Comparison of ENCODE assay signal across 8 mouse cellular contexts in genomic region chr4:106907701-106908425, GRCm38 (mm10). TPM values are rescaled to one million over a fixed set of nuclear protein-coding genes. Genes with fewer than 3 reads are reported as not detected.
DNase-seq lines count a peak whose midpoint lies in the region; ATAC-seq and TF ChIP-seq lines count a peak whose summit lies in the region.

No protein-coding gene starts in this region.

- H3K4me2 ChIP-seq in midbrain, postnatal 0 days (ENCODE audit: low read depth, low read length, poor library complexity, severe bottlenecking) = no peak overlapping the region
- peak overlapping the region; percentile 3; the same call in 1 of the 2 replicates for H3K4me2 ChIP-seq in hindbrain, embryonic 16.5 days (ENCODE audit: low read length)
- H3K4me2 ChIP-seq in liver, embryonic 14.5 days (ENCODE audit: low read depth) = peak overlapping the region; percentile 76
- H3K4me2 ChIP-seq in neural tube, embryonic 14.5 days (ENCODE audit: low read depth, low read length) = peak overlapping the region; percentile 5; the same call in 1 of the 2 replicates

- TF ChIP-seq EP300 in liver, embryonic 14.5 days (IDR thresholded peaks at IDR 0.05; ENCODE audit: low read depth) = no peak

- no peaks in the 10 kb centered on the region for H3K9me3 ChIP-seq in midbrain, embryonic 10.5 days (replicated peaks)
- H3K9me3 ChIP-seq in midbrain, postnatal 0 days (ENCODE audit: low read length) = no peaks in the 10 kb centered on the region
- H3K9me3 ChIP-seq in hindbrain, embryonic 16.5 days (ENCODE audit: control insufficient read depth, low read length) = no peaks in the 10 kb centered on the region
- no peaks in the 10 kb centered on the region for H3K9me3 ChIP-seq in liver, embryonic 14.5 days (ENCODE audit: control insufficient read depth, low read length)
- no peaks in the 10 kb centered on the region for H3K9me3 ChIP-seq in neural tube, embryonic 14.5 days (ENCODE audit: control insufficient read depth, low read length)

- peak; percentile 53 for DNase-seq in midbrain, embryonic 10.5 days (ENCODE audit: low spot score)
- no peak for DNase-seq in midbrain, postnatal 0 days (ENCODE audit: low spot score)
- DNase-seq in gastrocnemius, postnatal 14 days = peak; percentile 82
- DNase-seq in liver, embryonic 14.5 days (ENCODE audit: low read depth in 3 of 3, low spot score in 3 of 3) = no peak
- DNase-seq in spleen, postnatal 14 days (ENCODE audit: low spot score in 2 of 2) = no peak

- H3K36me3 ChIP-seq in midbrain, embryonic 10.5 days = peaks cover under 1% of the 10 kb centered on the region
- no peaks in the 10 kb centered on the region for H3K36me3 ChIP-seq in midbrain, postnatal 0 days (ENCODE audit: insufficient read depth, low read length)
- no peaks in the 10 kb centered on the region for H3K36me3 ChIP-seq in hindbrain, embryonic 16.5 days (ENCODE audit: control insufficient read depth, insufficient read depth, low read length)
- peaks cover 1% of the 10 kb centered on the region for H3K36me3 ChIP-seq in liver, embryonic 14.5 days (replicated peaks; ENCODE audit: control insufficient read depth, insufficient read depth, low read depth)
- H3K36me3 ChIP-seq in neural tube, embryonic 14.5 days (ENCODE audit: control insufficient read depth, insufficient read depth, low read length) = no peaks in the 10 kb centered on the region

- no peak for ATAC-seq in midbrain, postnatal 0 days (ENCODE audit: low FRiP score)
- ATAC-seq in hindbrain, embryonic 16.5 days = no peak
- ATAC-seq in liver, embryonic 14.5 days (ENCODE audit: insufficient read depth) = peak; percentile 10; the same call in 1 of the 2 replicates
- ATAC-seq in neural tube, embryonic 14.5 days (ENCODE audit: low read depth) = no peak
- no peak for ATAC-seq in activated CD4-positive, CD25-positive, alpha-beta regulatory T cell, adult 4 months

- peak overlapping the region; percentile 35 for H3K4me3 ChIP-seq in midbrain, embryonic 10.5 days
- H3K4me3 ChIP-seq in midbrain, postnatal 0 days (ENCODE audit: low read depth, low read length) = no peak overlapping the region
- no peak overlapping the region for H3K4me3 ChIP-seq in hindbrain, embryonic 16.5 days (ENCODE audit: low read length)
- peak overlapping the region in 1 of 2 experiments; percentile 100; a peak in 3 of 4 replicates for H3K4me3 ChIP-seq in liver, embryonic 14.5 days (ENCODE audit: insufficient read depth in 1 of 2, low read depth in 2 of 2, low read length in 2 of 2)
- H3K4me3 ChIP-seq in neural tube, embryonic 14.5 days (ENCODE audit: low read depth, low read length) = no peak overlapping the region

- no peaks in the 10 kb centered on the region for H3K27me3 ChIP-seq in midbrain, embryonic 10.5 days (ENCODE audit: low read depth, poor library complexity, severe bottlenecking)
- H3K27me3 ChIP-seq in midbrain, postnatal 0 days (ENCODE audit: insufficient read depth, low read length) = no peaks in the 10 kb centered on the region
- no peaks in the 10 kb centered on the region for H3K27me3 ChIP-seq in hindbrain, embryonic 16.5 days (replicated peaks; ENCODE audit: control insufficient read depth, insufficient read depth, low read length)
- H3K27me3 ChIP-seq in liver, embryonic 14.5 days (ENCODE audit: control insufficient read depth, insufficient read depth, low read length) = no peaks in the 10 kb centered on the region
- H3K27me3 ChIP-seq in neural tube, embryonic 14.5 days (ENCODE audit: control insufficient read depth, insufficient read depth, low read length) = no peaks in the 10 kb centered on the region

- peaks cover 46% of the 10 kb centered on the region for H3K4me1 ChIP-seq in midbrain, embryonic 10.5 days
- peaks cover 8% of the 10 kb centered on the region for H3K4me1 ChIP-seq in midbrain, postnatal 0 days (ENCODE audit: insufficient read depth, low read length)
- peaks cover 28% of the 10 kb centered on the region for H3K4me1 ChIP-seq in hindbrain, embryonic 16.5 days (ENCODE audit: control insufficient read depth, insufficient read depth, low read depth, low read length)
- peaks cover 31 to 32% of the 10 kb centered on the region in 2 experiments for H3K4me1 ChIP-seq in liver, embryonic 14.5 days (replicated peaks; ENCODE audit: control insufficient read depth in 2 of 2, insufficient read depth in 2 of 2, low read length in 1 of 2)
- H3K4me1 ChIP-seq in neural tube, embryonic 14.5 days (ENCODE audit: control insufficient read depth, insufficient read depth, low read length) = peaks cover 24% of the 10 kb centered on the region

- H3K9ac ChIP-seq in midbrain, postnatal 0 days (replicated peaks; ENCODE audit: low read length, poor library complexity, severe bottlenecking) = no peak overlapping the region
- peak overlapping the region; percentile 35 for H3K9ac ChIP-seq in hindbrain, embryonic 16.5 days (ENCODE audit: low read depth, low read length)
- H3K9ac ChIP-seq in liver, embryonic 14.5 days (replicated peaks) = peak overlapping the region; percentile 63
- no peak overlapping the region for H3K9ac ChIP-seq in neural tube, embryonic 14.5 days (replicated peaks; ENCODE audit: low read depth, low read length)

- intact Hi-C loops in gastrocnemius, postnatal 14 days (cut with DNase I; ENCODE audit: low total_unique reads) = loop anchor here (2.0 kb wide), 2 partner anchors 59 to 65 kb away; no protein-coding TSS in a partner anchor

- 6% methylated on average over 17 of the region's 17 CpGs for WGBS in midbrain, embryonic 10.5 days
- 20% methylated on average over 17 of the region's 17 CpGs for whole genome bisulfite sequencing in midbrain, postnatal 0 days
- WGBS in hindbrain, embryonic 16.5 days = 20% methylated on average over 17 of the region's 17 CpGs
- WGBS in liver, embryonic 14.5 days (ENCODE audit: insufficient replicate concordance) = 7% methylated on average over 17 of the region's 17 CpGs
- 18% methylated on average over 17 of the region's 17 CpGs for WGBS in neural tube, embryonic 14.5 days

- peak overlapping the region; percentile 99 for H3K27ac ChIP-seq in midbrain, embryonic 10.5 days (replicated peaks)
- no peak overlapping the region for H3K27ac ChIP-seq in midbrain, postnatal 0 days (ENCODE audit: low read depth, low read length)
- no peak overlapping the region for H3K27ac ChIP-seq in hindbrain, embryonic 16.5 days (ENCODE audit: low read depth, low read length)
- H3K27ac ChIP-seq in liver, embryonic 14.5 days = peak overlapping the region; percentile 98
- H3K27ac ChIP-seq in neural tube, embryonic 14.5 days (ENCODE audit: low read depth, low read length) = peak overlapping the region; percentile 99; the same call in 1 of the 2 replicates

- no peak for TF ChIP-seq CTCF in midbrain, postnatal 0 days (IDR thresholded peaks at IDR 0.05)
- no peak for TF ChIP-seq CTCF in liver, embryonic 14.5 days (IDR thresholded peaks at IDR 0.05; ENCODE audit: low read depth)

RNA-seq across cellular contexts. Expression of gene Ssbp3, which starts 2.6 kb away (rescaled TPM):
- polyA plus RNA-seq in midbrain, embryonic 10.5 days (2016; fragmentation: Nextera tagmentation; extraction: Ambion mirVana) = 119 and 136 TPM in 2 replicates
- 172 and 176 TPM in 2 replicates for total RNA-seq in midbrain, postnatal 0 days (2014; rRNA removed)
- 110 and 126 TPM in 2 replicates for polyA plus RNA-seq in midbrain, postnatal 0 days (2015; fragmentation: Nextera tagmentation; extraction: Ambion mirVana)
- total RNA-seq in gastrocnemius, postnatal 14 days (2021) = 10 to 100 TPM; 23.4 to 27.9 TPM
- 82.9 and 115 TPM in 2 replicates for polyA plus RNA-seq in hindbrain, embryonic 16.5 days (2015; fragmentation: Nextera tagmentation; extraction: Ambion mirVana)
- polyA plus RNA-seq in liver, embryonic 14.5 days (2012; rRNA removed) = 48.4 and 52.1 TPM in 2 replicates
- 33.0 and 37.9 TPM in 2 replicates for polyA plus RNA-seq in liver, embryonic 14.5 days (2014; fragmentation: Nextera tagmentation; extraction: Ambion mirVana)
- 106 and 112 TPM in 2 replicates for polyA plus RNA-seq in neural tube, embryonic 14.5 days (2014; fragmentation: Nextera tagmentation; extraction: Ambion mirVana)
- 10 to 100 TPM; 42.9 to 48.0 TPM for polyA plus RNA-seq in activated CD4-positive, CD25-positive, alpha-beta regulatory T cell, adult 4 months (2017; shearing (Covaris generic))

Comparison
In these comparisons a context has a peak if more than half of its experiments do, and no peak if none do; other contexts are left out.
1. DNase-seq: peak in midbrain, embryonic 10.5 days (single experiment) and gastrocnemius, postnatal 14 days (single experiment); none in midbrain, postnatal 0 days (single experiment), liver, embryonic 14.5 days (0 of 3) and spleen, postnatal 14 days (0 of 2).
2. H3K27ac ChIP-seq: peak in midbrain, embryonic 10.5 days (single experiment), liver, embryonic 14.5 days (single experiment) and neural tube, embryonic 14.5 days (single experiment); none in midbrain, postnatal 0 days (single experiment) and hindbrain, embryonic 16.5 days (single experiment).
3. H3K9ac ChIP-seq: peak in hindbrain, embryonic 16.5 days (single experiment) and liver, embryonic 14.5 days (single experiment); none in midbrain, postnatal 0 days (single experiment) and neural tube, embryonic 14.5 days (single experiment).